Mouse (Mus musculus) midbrain, embryonic 12.5 days (tissue): ENCODE data around the gene Kmt5b. TPM values are rescaled to one million over a fixed set of nuclear protein-coding genes. Genes with fewer than 3 reads are reported as not detected.
A peak's percentile ranks its signal among the peaks of the same experiment; 100 is the strongest.

Source experiments
- ATAC-seq: fragments of 200-750 bp; cut with Nextera tagmentation; 2 replicates; pipeline ENCODE4 v1.8.0; 2017; ENCODE audit warnings: low read depth, moderate TSS enrichment, moderate library complexity; ENCODE audit not compliant: low FRiP score
- H3K27ac ChIP-seq: fragments of 300-500 bp; sonication (generic); replicated peaks from 2 replicates; pipeline ENCODE4 v1.5.1; 2016; ENCODE audit warnings: mild to moderate bottlenecking
- H3K27me3 ChIP-seq: fragments of 300-500 bp; sonication (generic); 2 replicates; pipeline ENCODE4 v1.6.1; 2016; ENCODE audit warnings: mild to moderate bottlenecking
- H3K36me3 ChIP-seq: fragments of 300-500 bp; sonication (generic); 2 replicates; pipeline ENCODE4 v1.6.1; 2016
- H3K4me1 ChIP-seq: fragments of 300-500 bp; sonication (generic); 2 replicates; pipeline ENCODE4 v1.6.1; 2016
- H3K4me2 ChIP-seq: fragments of 300-500 bp; sonication (generic); replicated peaks from 2 replicates; pipeline ENCODE4 v1.6.1; 2016; ENCODE audit warnings: mild to moderate bottlenecking, moderate library complexity
- H3K4me3 ChIP-seq: fragments of 300-500 bp; sonication (generic); 2 replicates; pipeline ENCODE4 v1.5.1; 2016; ENCODE audit warnings: mild to moderate bottlenecking
- H3K9ac ChIP-seq: fragments of 300-500 bp; sonication (generic); replicated peaks from 2 replicates; pipeline ENCODE4 v1.6.1; 2016; ENCODE audit warnings: mild to moderate bottlenecking, moderate library complexity
- H3K9me3 ChIP-seq: fragments of 300-500 bp; sonication (generic); 2 replicates; pipeline ENCODE4 v1.6.1; 2016; ENCODE audit warnings: mild to moderate bottlenecking
- WGBS: fragments of 180-500 bp; shearing (Covaris S2); methylation state at CpG from one replicate; pipeline ENCODE4 v1.1.7; 2016; 5-methylcytosine and 5-hydroxymethylcytosine counted together
- polyA plus RNA-seq: library from polyadenylated mRNA; unstranded; fragments of >200 nt; fragmentation: Nextera tagmentation; extraction: Ambion mirVana; gene quantifications from 2 replicates; pipeline ENCODE4 v1.2.1, GENCODE M21; 2016

Kmt5b gene
- polyA plus RNA-seq: 61.3 and 65.9 TPM in 2 replicates

DNA sequence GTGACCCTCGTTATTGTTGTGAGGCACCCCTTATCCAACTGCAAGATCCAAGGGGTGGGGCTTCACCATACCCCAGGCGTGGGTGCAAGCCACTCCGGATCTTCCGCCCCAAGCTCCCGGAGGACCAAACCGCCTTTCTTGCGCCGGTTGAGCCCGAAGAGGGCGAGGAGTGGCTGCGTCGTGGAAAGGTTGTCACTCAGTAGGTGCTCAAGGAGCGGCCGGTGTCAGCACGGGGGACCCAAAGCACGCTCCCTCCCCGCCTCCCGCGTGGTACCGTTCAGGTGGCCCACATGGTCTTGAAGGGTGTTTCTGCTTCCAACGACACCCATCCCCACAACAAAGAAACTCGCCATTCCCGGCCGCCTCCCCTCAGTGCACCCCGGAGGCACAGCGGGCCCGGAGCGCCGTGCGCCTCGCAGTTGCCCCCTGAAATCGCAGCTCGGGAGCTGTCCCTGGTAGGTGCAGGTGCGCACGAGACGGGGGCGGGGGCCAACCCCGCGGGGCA lies at the start of gene Kmt5b:
Gene Kmt5b (plus strand): TSS at position 146 of the 505 bp plus-strand sequence.
- peak within 1 kb of the TSS; percentile 81 for H3K4me3 ChIP-seq
- H3K27ac ChIP-seq: peak within 1 kb of the TSS; percentile 100
- ATAC-seq: peak; percentile 54
- no peaks in the 10 kb centered on the region for H3K27me3 ChIP-seq
- H3K4me2 ChIP-seq: peak within 1 kb of the TSS; percentile 86
- H3K9me3 ChIP-seq: no peaks in the 10 kb centered on the region
- H3K4me1 ChIP-seq: peaks cover 25% of the 10 kb centered on the region
- H3K36me3 ChIP-seq: no peaks in the 10 kb centered on the region
- WGBS: 1% methylated on average over 39 of the region's 39 CpGs
- H3K9ac ChIP-seq: peak within 1 kb of the TSS; percentile 99

DNA sequence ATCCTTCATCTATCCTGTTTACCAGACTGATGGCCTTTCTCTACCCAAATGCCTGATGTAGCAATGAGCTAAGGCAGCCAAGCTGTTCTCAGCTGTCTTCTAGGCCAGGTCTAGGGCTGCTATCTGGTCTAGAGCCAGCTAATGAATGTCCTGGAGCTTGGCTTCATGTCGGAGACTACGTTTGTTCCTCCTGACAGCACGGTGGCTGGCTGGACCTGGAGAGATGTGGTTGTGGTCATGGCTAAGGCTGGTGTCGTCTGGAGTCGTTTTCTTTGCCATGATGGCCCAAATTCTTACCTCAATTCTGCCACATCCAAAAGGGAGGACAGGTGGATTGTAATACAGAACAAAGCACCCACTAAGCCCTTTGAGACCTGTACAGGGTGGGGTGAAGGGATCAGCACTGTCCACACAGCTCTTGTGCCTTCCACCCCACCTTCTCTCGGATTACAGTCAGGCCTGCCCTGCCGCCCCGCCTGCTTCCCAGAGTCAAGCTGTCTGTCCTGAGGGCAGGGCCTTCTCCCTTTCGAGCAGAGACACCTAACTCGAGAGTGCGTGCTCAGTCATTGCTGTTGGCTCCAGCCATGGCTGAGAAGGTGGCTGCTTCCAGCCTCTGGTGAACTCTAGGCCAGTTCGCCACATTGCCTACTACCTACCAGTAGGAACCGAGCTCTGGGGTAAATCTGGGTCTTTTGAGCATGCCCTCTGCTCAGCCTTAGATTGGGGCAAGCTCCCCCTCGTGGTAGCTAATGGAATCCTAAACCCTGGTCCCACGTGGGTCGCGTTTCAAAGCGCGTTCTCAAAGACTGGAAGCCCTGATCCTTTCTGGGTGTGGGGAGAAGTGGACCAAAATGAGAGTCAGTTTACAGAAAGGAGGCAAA lies 48.5 kb upstream of the Kmt5b start:
- Histone ChIP-seq H3K36me3 (peaks cover 32% of the 10 kb centered on the region), H3K27ac (no peak overlapping the region), H3K9ac (no peak overlapping the region; the same call in 1 of the 2 replicates), H3K4me2 (peak overlapping the region; percentile 62), H3K4me3 (peak overlapping the region; percentile 36), H3K4me1 (peaks cover 10% of the 10 kb centered on the region), H3K27me3 (no peaks in the 10 kb centered on the region), H3K9me3 (no peaks in the 10 kb centered on the region)
- WGBS: 44% methylated on average over 19 of the region's 19 CpGs
- peak; percentile 81 for ATAC-seq

DNA sequence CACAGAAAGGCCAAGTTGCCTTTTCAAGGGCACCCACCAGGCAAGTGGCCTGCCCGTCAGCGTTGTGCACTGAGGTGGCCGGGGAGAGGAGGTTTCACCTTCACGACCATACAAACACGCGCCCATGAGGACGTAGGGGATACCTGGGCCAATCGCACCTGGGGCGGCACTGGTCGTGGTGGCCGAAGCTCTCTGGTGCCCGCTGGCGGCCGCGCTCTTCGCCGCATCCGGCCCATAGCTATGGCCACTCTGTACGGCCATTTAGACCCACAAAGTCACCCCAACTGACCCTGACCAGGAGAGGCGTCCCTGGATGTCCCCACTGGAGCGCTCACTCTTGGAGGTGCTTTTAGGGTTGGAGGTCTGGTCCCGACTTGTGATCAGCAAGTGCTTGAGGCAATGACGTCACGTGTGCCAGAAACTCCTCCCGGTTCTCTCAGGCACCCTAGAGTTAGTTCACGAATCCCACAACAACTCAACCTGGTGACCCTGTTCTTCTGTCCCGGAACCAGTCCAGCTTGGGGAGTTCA lies 47.8 kb upstream of the Kmt5b start:
- H3K9ac ChIP-seq: no peak overlapping the region; the same call in 1 of the 2 replicates
- H3K36me3 ChIP-seq: peaks cover 32% of the 10 kb centered on the region
- no peaks in the 10 kb centered on the region for H3K9me3 ChIP-seq
- no peaks in the 10 kb centered on the region for H3K27me3 ChIP-seq
- peaks cover 10% of the 10 kb centered on the region for H3K4me1 ChIP-seq
- WGBS: 2% methylated on average over 26 of the region's 27 CpGs
- peak overlapping the region; percentile 36 for H3K4me3 ChIP-seq
- H3K4me2 ChIP-seq: peak overlapping the region; percentile 62
- peak; percentile 71 for ATAC-seq
- no peak overlapping the region for H3K27ac ChIP-seq

DNA sequence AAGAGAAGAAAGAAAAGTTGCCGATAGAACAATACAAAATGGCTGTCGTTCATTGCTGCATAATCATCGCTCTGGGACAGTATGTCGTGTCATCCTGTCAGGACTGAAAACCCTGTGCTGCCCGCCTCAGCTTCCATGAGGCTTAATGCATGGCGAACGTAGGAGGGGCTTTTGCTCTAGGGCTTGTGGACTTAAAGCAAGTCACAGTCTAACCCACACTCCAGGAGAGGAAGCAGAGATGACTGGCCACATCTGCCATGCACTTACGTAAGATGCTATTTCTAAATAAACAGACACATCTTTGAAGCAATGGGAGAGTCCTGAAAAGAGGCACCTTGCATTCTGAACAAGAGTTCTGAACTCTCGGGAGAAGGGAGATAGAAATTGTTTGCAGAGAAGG lies 44.1 kb upstream of the Kmt5b start:
- no peaks in the 10 kb centered on the region for H3K27me3 ChIP-seq
- H3K9ac ChIP-seq: no peak overlapping the region
- H3K36me3 ChIP-seq: peaks cover 2% of the 10 kb centered on the region; the same call in 1 of the 2 replicates
- no peak overlapping the region for H3K27ac ChIP-seq
- WGBS: 97% methylated on average over 9 of the region's 9 CpGs
- no peak overlapping the region for H3K4me2 ChIP-seq
- no peak overlapping the region for H3K4me3 ChIP-seq
- no peak for ATAC-seq
- no peaks in the 10 kb centered on the region for H3K9me3 ChIP-seq
- H3K4me1 ChIP-seq: peaks cover 10% of the 10 kb centered on the region

DNA sequence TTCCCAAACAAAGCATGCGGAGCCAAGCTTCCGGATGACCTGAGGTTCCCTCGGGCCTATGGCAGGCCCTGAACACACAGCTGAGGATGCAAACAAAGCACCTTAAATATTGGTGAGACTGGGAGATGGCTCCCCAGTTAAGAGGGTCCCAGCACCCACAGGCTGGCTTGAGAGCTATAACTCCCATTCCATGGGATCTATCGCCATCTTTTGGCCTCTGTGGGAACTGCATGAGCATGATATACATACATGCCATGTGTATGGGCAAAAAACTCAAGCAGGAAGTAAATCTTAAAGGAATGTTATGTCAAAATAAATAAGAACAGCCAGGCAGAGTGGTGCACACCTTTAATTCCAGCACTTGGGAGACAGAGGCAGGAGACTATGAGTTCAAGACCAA lies 43.3 kb upstream of the Kmt5b start:
- no peak overlapping the region for H3K9ac ChIP-seq
- H3K27ac ChIP-seq: no peak overlapping the region
- peaks cover 10% of the 10 kb centered on the region for H3K4me1 ChIP-seq
- ATAC-seq: no peak
- H3K36me3 ChIP-seq: no peaks in the 10 kb centered on the region
- 75% methylated on average over 4 of the region's 4 CpGs for WGBS
- H3K9me3 ChIP-seq: no peaks in the 10 kb centered on the region
- no peak overlapping the region for H3K4me3 ChIP-seq
- H3K4me2 ChIP-seq: no peak overlapping the region
- no peaks in the 10 kb centered on the region for H3K27me3 ChIP-seq

DNA sequence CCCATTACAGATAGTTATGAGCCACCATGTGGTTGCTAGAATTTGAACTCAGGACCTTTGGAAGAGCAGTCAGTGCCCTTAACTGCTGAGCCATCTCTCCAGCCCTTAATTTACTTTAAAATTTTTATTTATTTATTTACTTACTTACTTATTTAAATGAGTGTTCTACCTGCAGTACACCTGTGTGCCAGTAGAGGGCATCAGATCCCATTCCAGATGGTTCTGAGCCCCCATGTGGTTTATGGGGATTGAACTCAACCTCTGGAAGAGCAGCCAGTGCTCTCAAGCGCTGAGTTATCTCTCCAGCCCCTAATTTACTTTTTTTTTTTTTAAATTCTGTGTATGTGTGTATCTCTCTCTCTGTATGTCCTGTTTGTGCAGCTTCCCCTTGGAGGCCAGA lies 42.4 kb upstream of the Kmt5b start:
- Histone ChIP-seq H3K9me3 (no peaks in the 10 kb centered on the region), H3K27ac (no peak overlapping the region), H3K36me3 (no peaks in the 10 kb centered on the region), H3K4me1 (0 out of 2 replicates have a peak, but pooled peaks cover 3% of the 10 kb centered on the region), H3K4me3 (no peak overlapping the region), H3K4me2 (no peak overlapping the region), H3K9ac (no peak overlapping the region), H3K27me3 (no peaks in the 10 kb centered on the region)
- ATAC-seq: no peak
- 41% methylated on average over 1 of the region's 1 CpGs for WGBS

DNA sequence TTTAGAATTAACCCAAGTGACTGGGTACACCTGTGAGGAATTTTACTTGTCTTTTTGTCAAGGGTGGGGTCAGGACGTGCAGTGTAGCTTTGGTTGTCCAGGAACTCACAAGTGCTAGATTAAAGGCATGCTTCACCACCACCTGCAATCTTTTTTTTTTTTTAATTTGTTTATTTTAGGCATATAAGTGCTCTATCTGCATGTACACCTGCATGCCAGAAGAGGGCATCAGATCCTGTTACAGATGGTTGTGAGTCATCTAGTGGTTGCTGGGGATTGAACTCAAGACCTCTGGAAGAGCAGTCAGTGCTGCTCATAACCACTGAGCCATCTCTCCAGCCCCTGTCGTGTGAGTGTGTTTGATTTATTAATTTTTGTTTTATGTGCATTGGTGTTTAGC lies 38.3 kb upstream of the Kmt5b start:
- no peak for ATAC-seq
- H3K4me1 ChIP-seq: no peaks in the 10 kb centered on the region
- no peak overlapping the region for H3K9ac ChIP-seq
- no peak overlapping the region for H3K4me2 ChIP-seq
- H3K9me3 ChIP-seq: no peaks in the 10 kb centered on the region
- H3K27me3 ChIP-seq: no peaks in the 10 kb centered on the region
- 68% methylated on average over 2 of the region's 2 CpGs for WGBS
- H3K27ac ChIP-seq: no peak overlapping the region
- no peaks in the 10 kb centered on the region for H3K36me3 ChIP-seq
- no peak overlapping the region for H3K4me3 ChIP-seq

DNA sequence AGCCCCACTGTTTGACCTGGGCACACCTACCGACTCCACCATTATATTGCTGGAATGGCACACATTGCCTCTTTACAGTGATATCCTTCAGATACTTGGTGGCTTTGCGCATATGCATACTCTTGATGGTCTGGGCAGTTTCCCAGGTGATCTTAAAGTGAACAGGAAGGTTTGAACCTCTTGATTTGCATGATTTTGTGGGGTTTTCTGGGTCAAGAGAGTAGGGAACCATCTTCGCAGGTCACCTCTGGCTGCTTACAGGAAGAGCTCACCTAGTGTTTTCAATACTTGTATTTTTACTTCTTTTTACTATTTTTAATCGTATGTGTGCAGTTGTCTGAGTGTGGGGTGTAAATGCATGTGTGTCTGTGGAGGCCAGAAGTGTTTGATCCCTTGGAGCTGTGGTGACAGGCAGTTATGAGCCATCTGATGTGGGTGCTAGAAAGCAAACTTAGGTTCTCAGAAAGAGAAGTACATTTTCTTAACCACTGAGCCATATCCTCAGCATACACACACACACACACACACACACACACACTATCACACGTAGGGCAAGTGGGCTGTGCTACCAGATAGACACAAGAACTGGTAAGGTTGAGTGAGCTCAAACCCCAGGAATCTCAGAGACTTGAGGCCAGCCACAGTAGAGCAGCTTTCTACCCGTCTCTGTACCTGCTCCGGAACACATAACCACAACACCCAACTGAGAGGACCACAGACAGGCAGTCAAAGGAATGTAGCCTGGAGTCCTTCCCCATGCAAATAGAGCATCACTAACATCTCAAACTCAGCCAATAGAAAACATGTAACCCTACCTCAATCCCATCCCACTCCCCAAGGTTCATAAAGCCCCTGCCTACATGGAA lies 36.2 kb upstream of the Kmt5b start:
- H3K4me2 ChIP-seq: no peak overlapping the region
- H3K9me3 ChIP-seq: no peaks in the 10 kb centered on the region
- H3K4me3 ChIP-seq: no peak overlapping the region
- H3K27ac ChIP-seq: no peak overlapping the region
- no peaks in the 10 kb centered on the region for H3K36me3 ChIP-seq
- 88% methylated on average over 7 of the region's 7 CpGs for whole genome bisulfite sequencing
- no peaks in the 10 kb centered on the region for H3K4me1 ChIP-seq
- no peaks in the 10 kb centered on the region for H3K27me3 ChIP-seq
- ATAC-seq: no peak
- no peak overlapping the region for H3K9ac ChIP-seq

DNA sequence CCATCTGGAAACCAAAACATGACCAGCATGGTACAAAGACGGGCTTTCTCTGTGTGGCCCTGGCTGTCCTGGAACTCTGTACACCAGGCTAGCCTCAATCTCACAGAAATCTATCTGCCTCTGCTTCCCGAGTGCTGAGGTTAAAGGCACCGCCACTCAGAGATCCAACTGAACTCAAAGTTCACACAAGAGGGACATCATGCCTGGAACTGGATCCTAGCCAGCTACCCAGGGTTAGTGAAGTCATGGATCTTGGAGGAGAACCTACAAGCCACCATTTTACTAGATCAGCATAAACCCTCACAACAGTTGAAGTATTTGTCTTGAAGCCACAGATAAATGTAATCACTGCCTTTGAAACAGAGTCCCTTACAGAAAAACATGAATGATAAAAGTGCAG lies 31.2 kb upstream of the Kmt5b start:
- Histone ChIP-seq H3K4me3 (no peak overlapping the region), H3K4me2 (no peak overlapping the region), H3K9ac (no peak overlapping the region), H3K9me3 (no peaks in the 10 kb centered on the region), H3K27me3 (no peaks in the 10 kb centered on the region), H3K27ac (no peak overlapping the region), H3K4me1 (no peaks in the 10 kb centered on the region), H3K36me3 (no peaks in the 10 kb centered on the region)
- 93% methylated on average over 3 of the region's 3 CpGs for WGBS
- ATAC-seq: no peak

DNA sequence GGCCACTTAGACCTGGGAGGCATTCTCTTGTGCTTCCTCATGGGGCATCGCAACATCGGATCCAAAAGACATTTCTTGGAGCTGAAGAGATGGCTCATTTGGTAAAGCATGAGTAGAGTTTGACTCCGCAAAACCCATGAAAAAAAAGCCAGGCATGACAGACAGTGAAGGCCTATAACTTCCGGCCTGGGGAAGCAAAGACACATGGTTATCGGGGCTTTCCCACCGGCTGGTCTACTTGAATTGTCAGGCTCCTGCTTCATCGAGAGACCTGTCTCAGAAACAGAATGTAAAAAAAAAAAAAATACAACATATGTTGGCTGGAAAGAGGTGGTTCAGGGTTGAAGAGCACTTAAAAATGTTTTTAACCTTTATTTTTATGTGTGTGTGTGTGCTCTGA lies 27.6 kb upstream of the Kmt5b start:
- H3K4me2 ChIP-seq: no peak overlapping the region

DNA sequence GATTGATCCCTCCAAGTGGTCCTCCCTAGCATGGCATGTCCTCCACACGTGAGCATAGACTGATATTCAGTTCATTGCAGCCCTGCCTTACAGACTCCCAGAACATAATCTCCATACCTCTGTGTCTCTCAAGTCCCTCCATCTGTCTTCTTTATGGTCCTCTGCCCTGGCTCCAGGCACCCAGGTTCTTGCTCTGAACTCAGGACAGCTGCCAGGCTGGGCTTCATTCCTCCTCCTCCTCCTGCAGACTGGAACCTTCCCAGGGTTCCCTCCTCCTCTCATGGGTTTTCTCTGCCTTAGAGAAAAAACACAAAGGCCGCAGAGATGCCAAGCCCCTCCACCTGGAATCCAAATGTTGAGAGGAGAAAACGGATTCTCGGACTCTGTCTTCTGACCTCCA lies 24.5 kb upstream of the Kmt5b start:
- ATAC-seq: no peak
- Histone ChIP-seq H3K4me3 (no peak overlapping the region), H3K27me3 (no peaks in the 10 kb centered on the region), H3K36me3 (no peaks in the 10 kb centered on the region), H3K4me1 (peaks cover 12% of the 10 kb centered on the region), H3K27ac (peak overlapping the region; percentile 30; the same call in 1 of the 2 replicates), H3K9me3 (no peaks in the 10 kb centered on the region), H3K9ac (no peak overlapping the region), H3K4me2 (peak overlapping the region; percentile 11; the same call in 1 of the 2 replicates)
- WGBS: 58% methylated on average over 4 of the region's 4 CpGs

More for the DNA sequence above, 27.6 kb upstream of the Kmt5b start:
- Histone ChIP-seq H3K27me3 (no peaks in the 10 kb centered on the region), H3K4me1 (peaks cover 12% of the 10 kb centered on the region), H3K9me3 (no peaks in the 10 kb centered on the region), H3K4me3 (no peak overlapping the region), H3K9ac (no peak overlapping the region), H3K27ac (no peak overlapping the region), H3K36me3 (no peaks in the 10 kb centered on the region)
- no peak for ATAC-seq
- WGBS: 93% methylated on average over 7 of the region's 7 CpGs
